Mouse (Mus musculus) adrenal gland, postnatal 36 days (tissue): ENCODE measurements at regions not wholly inside any gene's neighbourhood (a gene's known extent, or its start where the extent isn't known, plus 50 kb on each side); places are given as distances from the start of the nearest gene placed in this dataset.
A peak's percentile ranks its signal among the peaks of the same experiment; 100 is the strongest.

Experiments
- DNase-seq, 2 experiments: peaks; one replicate each; pipeline ENCODE4 v3.0.0; 2021; ENCODE audit warnings: mixed read lengths in 1 of 2

DNA sequence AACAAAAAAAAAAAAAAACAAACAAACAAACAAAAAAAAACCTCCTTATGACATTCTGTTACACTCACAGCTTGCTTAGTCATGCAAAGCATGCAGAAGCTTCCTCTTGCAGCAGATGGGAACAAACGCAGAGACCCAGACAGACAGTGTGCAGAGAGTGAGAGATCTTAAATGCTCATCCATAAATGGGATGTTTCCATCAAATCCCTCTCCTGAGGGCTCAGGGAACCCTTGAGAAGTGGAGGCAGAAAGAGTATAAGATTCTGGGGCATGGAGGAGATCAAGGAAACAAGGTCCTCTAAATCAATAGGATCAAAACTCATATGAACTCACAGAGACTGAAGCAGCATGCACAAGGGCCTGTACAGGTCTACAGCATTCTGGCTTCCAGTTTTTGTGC is 52.5 kb downstream of the Adm start:
- no peak for DNase-seq

DNA sequence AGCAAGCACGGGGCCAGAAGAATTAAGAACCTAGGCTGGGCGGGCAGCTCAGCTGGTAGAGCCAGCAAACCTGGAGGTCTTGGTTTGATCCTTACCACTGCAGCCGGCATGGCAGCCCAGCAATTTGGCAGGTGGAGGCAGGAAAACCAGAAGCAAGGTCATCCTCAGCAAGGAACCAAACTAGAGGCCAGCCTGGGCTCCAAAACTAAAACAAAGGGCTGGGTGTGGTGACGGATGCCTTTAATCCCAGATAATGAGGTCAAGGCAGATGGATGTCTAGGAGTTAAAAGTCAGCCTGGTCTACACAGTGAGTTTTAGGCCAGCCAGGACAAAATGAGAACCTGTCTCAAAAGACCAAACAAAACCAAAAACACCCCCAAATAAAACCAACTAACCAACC is 55.5 kb downstream of the Adm start:
- no peak for DNase-seq

DNA sequence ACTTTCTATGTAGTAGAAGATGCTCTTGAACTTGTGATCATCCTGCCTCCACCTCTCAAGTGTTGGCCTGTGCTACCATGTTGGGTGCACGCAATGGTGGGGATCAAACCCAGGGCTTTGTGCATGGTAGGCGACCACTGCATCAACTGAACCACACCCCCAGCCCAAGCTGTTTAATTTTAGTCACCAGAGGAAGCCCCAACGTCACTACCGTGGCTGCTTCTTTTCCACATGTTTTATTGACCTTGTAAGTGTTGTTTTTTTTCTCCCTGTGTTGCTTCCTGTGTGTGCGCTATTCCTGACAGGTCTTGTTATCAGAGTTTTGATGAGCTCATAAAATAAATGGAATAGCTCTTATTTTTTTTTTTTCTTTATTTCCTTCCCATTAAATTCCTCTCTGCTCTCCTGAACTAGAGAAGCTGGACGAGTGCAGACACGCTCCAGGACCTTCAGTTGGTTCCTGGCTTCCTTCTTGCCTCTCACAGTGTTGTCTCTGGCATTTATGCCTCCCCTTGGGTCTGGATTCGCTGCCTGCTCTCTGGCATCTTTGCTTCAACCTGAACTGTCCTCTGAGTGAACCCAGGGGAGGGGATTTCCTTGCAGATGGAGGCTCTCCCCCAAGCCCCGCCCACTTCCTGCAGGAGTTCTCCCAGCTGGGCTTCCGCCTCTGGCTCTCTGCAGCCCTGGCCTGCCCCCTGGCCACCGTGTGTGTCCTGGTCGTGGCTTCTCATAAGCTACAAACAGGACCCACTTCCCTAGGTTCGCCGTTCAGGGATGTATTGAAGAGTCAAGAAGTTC is 61.6 kb downstream of the Adm start:
- peak; percentile 72 to 85 for DNase-seq

DNA sequence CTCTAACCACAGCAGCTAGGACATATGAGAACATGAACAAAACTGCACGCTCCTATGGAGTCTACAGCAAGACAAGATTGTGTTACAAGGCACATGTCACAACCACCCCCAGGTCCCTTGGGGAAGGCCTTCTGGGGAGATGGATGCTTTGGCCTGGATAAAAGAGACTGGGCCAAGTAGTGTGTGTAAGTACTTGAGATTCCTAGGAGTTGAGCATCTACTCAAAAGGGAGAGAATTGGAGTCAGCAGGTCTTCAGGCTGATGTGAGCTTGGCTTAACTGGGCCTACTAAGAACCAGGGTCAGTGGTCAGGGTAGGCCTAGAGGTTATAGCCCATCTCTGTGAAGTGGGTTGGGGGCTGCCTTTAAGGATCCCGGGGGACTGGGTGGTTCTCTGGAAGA is 62.8 kb downstream of the Adm start:
- no peak for DNase-seq

DNA sequence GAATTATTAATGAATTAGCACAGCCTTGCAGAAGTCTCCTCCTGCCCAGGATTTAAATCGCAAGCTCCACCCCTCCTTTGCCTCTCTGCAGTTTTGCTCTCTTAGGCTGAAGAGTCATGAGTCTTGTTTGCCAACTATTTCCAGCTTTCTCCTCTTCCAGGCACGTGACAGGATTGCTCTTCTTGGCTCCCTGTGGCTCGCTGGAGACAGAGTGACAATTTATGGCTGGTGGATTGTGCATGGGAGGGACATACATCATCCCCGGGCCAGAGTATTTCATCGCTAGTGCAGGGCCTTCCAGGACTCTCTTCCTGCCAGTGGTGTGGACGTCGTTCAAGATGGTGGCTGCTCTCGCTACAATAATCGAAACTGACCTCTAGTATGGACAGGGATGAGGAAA is 63.4 kb downstream of the Adm start:
- DNase-seq: peak; percentile 62 to 64

DNA sequence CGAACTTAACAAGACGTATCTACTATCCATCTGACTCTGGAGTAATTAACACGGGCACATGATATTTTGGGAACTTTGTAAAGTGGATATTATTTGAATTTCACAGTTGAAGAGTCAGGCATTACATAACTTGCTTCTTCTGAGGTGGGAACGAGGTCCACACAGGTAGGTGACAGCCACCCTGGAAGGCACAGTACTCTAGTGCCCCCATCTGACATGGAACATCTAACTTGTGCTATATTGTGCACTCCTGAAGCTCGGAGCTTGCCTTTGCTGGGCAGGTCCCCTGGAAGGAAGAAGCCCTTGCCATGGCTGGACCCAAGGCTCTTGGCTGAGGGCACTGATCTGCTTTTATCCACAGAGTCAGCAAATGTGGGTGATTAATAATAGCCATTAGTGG is 66.8 kb downstream of the Adm start:
- no peak for DNase-seq

DNA sequence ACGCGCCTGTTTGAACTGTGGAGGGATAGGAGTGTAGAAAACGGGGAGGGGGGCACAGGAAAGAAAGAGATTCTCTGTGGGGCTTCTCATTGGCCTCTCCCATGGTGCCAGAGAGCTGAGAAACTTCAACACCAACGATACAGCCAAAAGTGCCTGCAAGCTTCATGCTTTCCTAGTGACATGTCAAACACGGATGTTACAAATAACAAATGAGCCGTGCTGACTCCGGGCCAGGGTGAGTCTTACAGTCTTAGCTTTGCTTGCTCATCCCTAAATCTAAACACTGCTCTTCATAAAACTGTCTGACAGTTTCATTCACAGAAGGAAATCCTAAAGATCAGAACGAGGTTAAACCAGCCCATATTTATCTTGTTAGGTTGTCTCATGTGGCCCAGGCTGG is 68.3 kb downstream of the Adm start:
- peak; percentile 50 to 61 for DNase-seq

DNA sequence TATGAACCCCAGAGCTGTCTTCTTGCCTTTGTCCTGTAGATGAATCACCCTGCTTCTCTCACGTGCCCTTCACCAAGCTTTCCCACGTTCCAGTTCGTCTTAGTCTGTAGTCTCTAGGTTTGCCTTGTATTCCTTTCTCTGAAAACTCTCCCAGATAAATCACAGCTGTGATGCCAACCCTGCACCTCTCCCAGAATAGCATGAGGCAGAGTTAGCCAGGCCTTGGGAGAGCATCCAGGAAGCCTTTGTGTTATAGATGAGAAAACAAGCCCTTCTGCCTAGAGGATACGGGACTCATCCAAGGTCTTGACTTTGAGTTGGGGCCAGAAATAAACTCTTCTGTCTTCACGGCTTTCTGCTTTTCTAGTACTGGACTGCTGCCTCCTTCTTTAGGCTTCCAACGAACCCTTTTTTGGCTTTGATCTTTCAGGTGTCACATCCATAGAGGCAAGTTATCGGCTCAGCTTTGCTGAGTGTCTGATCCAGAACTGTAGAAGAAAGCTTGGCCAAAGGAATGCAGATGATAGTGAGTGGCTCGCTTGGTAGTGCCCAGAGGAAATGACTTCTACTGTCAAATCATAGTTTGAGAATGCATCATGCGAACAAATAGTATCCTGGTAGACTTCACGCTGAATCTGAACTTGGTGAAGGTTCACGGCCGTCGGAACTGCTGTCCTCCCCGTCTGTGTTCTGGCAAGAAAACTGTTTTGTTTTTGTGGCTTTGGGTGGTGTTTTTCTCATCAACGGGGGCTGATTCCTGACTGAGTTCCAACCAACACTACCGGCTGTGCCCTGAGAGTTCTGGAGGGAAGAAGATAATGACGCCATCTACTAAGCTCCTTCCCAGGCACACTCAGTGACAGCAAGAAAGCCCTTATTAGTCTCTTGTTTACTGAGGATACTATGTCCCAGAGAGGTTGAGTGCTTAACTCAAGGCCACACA is 69.5 kb upstream of the Ampd3 start:
- peak; percentile 72 to 81 for DNase-seq

DNA sequence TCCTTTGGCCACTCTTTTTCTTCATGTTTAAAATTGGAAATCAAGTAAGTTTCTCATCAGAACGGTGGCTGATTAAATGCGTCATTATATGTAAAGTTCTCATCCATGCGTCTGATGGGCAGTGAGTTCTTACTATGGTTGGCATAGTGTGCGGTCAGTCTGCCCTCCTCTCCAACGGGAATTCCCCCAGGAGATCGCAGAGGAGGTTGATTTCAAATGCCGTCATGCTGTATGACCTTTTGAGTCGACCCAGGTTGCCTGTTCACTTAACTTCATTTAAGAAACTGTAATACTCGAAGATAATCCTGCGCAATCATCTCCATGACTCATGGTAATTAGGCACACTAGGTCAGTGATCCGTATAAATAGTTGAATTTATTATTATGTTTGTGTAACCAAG is 68.4 kb upstream of the Ampd3 start:
- no peak for DNase-seq

DNA sequence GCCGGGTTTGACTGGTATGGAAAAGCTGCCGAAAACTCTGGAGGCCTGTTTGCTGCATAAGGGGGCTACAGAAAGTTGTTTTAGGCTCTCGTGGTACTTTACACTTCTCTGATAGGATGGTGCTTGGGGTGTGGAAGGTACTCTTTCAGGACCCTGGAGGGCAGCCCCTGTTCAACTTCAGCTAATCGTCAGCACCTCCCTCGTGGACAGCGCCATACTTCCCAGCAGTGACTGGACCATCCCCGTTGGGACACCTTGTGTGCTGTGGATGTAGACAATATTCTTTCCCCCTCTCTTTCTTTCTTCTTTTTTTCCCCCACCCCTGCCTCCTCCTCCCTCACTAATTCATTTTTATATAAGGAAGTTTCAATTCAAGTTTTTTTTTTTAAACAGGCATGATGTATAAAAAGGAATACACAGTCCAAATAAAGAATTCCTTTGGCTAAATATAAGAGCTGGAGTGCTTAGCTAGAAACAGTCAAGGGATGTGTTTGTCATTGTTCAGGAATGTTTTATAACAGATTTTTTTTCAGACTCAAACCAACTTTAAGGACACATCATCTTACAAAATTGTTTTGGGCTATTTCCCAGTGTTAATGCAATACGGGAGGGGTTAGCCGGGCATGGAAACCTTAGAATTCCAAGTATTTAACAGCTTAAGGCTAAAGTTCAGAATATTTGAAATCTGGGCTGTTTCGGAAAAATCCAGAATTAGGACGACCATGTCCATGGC is 66.2 kb upstream of the Ampd3 start:
- DNase-seq: peak; percentile 54 to 56

DNA sequence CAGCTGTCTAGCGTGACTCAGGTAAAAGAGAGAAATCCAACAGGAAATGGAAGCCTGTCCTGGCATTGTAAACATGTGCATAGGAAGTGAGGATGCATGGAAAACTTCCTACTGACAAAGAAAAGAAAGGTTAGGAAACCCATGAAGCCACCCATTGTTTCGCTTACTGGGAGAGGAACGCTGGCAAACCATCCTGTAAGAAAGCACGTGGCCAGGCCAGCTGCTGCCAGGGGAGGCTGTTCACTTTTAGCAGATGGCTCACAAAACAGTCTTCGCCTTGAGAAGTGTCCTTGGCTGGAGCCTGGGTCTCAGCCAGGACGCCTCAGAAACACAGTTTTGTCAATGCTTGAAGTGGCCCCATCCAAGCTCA is 65.6 kb upstream of the Ampd3 start:
- peak; percentile 49 to 59 for DNase-seq

DNA sequence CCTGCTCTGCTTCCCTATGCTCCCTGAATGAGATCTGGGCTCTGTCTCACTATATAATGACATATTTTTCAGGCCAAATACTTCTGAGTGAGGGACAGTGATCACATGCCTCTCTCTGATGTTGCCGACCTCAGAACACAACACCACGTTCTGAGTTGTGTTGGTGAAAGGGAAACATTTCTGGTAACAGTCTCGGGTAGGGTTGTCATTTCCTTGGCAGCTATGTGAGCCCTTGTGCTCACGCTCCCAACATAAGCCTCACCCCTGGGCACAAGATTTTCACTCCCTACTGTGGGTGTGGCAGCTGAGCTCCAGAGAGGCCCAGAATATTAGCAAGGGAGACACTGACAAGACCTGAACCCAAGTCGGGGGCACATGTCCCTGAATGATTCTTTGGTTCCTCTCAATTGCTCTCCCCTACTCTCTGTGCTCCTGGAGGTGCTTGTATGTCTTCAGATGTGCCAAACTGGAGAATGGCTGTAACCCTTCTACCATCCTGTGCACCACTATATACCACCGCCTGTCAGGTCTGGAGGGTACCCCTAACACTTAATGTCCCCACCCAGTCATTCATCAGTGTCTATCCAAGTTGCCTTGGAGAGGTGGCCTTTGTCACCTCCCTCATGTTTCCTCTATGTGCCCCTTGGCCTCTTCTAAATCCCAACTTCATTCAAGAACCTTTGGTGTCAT is 62.5 kb upstream of the Ampd3 start:
- no peak for DNase-seq

DNA sequence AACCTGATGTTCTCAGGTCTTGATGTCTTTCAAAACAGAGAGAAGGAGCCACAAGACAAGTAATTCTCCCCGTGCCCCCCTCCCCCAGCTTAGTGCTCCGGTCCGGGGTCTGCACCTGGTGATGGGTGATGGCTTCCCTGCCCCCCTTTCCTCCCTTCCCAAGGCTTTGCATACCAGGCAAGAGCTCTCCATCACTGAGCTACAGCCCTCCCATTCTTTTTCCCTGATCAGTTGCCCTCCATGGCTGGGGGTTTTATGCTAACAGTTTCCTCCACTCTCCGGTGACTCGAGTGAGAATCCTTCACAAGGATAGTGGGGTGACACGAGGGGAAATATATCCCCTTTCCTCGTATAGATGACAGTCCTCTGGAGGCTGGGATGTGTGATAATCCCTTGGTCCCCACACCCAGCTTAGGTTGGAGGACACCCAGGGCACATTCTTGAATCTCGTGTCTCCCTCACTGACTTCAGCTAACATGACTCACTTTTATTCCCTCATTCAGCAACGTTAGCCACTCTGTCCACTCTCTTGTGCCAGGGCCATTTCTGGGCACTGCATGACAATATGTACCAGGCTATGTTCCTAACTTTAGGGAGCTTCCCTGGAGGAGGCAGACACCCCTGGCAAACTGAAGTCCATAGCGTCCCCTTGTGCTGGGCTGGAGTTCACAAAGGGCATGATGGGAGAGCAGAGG is 61.9 kb upstream of the Ampd3 start:
- DNase-seq: no peak

DNA sequence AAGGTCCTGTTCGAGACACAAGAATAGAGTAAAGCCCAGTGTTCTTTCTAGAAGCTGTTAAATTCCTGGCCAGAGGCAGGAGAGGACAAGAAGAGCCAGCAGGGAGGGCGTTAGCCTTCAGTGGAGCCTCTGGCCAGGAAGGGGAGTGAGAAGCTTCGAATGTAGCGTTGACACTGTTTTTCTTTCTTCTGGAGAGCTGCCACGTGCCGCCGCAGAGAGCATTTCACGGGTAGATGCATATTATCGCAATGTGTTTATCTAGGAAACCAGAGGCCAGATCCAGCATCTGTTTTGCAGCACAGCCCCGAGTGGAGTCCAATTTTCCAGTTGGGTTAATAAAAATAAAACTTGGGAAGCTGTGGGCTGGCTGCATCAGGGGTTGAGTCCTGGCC is 61.3 kb upstream of the Ampd3 start:
- no peak for DNase-seq

DNA sequence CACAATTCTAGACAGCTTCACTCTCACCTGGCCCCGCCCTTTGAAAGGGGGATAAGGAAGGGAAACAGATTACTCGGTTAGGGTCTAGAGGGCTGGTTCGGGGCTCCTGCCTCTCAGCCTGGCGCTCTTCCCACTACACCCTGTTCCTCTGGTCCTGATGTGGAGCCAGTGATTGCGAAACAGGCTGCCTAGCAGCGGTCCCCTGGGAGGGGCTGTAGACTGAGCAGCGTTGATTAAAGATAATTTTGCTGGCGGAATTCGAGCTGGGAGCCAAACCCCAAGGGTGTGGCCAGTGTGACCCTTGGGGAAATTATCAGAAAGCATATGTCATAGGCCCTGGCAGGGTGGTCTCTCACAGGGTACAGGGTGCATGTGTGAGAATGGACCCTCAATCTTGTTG is 59.9 kb upstream of the Ampd3 start:
- peak; percentile 39 to 68 for DNase-seq

DNA sequence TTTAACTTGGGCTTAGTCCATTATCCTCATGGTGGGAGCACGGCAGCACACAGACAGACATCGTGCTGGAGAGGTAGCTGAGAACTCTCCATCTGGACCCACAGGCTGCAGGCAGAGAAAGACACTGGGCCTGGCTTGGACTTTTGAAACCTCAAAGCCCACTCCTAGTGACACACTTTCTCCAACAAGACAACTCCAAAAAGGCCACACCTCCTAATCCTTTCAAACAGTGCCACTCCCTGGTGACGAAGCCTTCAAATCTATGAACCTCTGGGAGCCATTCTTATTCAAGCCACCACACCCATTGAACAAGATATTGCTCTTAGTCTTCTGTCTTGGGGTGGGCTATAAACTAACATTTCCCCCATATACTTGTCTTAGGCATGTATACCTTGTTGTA is 59.2 kb upstream of the Ampd3 start:
- no peak for DNase-seq

DNA sequence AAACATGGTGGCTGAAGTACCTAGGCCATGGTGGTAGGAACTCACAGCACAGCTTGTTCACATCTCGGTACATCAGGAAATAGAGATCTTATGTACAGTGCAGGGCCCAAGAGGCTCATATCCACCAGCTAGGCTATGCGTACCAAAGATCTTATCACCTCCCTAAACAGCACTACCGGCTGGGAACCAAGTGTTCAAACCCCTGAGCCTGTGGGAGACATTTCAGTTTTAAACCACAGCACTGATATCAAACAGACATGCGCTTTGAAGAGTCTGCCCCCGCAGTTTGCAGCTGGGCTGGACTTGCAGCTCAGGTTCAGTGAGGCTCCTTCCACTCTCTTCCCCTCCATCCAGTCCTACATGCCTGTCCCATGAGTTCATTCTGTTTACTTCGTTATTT is 58.4 kb upstream of the Ampd3 start:
- no peak for DNase-seq

DNA sequence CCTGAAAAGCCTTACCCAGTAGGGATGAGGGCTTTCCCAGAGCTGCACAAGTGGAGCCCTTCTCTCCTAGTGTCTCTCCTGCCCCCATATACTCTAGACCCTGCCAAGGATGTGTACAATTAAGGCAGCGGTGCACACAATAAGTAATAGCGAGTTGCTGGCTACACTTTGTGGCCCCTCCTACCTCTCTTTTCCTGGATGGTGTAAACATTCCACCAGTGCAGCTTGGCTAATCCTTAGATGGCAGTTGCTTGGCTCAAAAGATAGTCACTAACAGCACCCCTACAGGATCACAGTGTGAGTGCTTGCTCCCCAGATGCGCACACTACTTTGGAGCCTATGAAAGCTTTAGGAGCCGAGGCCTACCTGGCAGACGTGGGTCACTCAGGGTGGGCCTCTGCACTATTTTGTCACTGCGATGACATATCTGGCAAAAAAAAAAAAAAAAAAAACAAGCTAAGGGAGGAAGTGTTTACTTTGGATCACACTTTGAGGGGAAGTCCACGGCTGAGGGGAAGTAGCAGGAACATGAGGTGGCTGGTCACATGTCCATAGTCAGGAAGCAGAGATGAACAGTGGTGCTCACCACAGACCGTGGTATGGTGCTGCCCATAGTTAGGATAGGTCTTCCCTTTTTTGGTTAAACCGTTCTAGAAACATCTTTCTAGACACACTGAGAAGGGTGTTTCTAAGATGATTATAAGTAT is 57.6 kb upstream of the Ampd3 start:
- no peak for DNase-seq

DNA sequence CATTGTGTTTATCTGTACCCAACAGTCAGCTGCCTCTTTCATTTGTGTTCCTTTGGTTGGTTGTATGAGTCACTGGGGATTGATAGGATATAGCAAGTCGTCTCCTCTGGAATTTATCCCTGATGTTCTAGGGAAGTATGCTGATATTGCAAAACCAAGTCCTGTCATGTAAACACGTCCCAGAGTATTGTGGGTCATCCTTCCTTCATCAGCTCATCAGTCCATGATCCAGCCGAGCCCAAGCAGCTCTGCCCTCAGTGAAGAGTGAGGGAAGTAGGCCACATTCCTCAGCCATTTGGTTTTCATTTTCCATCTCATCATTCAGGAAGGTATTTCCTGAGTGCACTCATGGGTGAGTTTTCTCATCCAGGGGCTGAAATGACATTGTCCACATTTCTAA is 54.3 kb upstream of the Ampd3 start:
- DNase-seq: no peak

DNA sequence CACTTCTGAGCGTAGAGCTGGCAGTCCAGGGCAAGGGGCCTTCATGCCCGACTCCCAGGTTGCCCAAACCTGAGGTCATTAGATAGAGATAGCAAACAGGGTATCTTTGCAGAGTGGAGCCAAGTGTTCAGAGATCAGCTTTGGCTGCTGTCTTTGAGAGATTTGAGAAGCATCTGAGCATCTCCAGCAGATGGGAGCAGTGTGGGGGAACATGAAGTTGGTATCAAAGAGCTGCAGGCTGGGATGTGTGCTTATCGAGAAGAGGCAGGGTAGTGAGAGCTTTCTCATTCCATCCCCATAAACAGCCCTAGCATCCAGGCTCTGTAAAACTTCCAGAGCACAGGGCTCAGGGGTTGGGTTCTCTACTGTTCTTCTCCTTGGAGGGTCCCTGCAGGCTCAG is 52.9 kb upstream of the Ampd3 start:
- DNase-seq: no peak

DNA sequence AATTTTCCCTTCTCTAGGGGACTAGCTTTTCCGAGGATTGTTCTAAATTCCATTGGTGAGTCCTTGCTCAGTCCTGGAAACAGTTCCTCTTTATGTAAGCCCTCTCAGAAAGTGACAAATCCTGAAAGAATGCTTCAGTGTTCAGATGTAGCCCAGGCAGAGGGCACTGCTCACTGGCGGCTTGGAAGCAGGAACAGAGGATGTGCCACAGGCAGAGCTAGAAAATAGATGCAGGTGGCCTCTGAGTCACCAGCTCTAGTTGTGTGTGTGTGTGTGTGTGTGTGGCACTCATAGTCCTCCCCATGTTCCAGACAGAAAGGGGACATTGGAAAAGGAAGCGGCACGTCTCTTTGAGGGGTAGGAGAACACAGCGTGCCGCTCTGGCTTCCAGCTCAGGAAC is 52.5 kb upstream of the Ampd3 start:
- DNase-seq: peak; percentile 38 to 55
